Mouse (Mus musculus): ENCODE data around the gene Csf3.
"Not testable (repeated sequence)": the region's sequence is repeated elsewhere in the genome, so short reads cannot be mapped to it uniquely, and the experiment has no call there.

The Csf3 gene

GRCm38 (mm10) chr11:98734020-98734419, 33.0 kb downstream of the Csf3 start:
- DNase-seq, result no peak

- DNase-seq, result no peak
Measured at GRCm38 (mm10) chr11:98735111-98735510, 34.0 kb downstream of the Csf3 start.

GRCm38 (mm10) chr11:98736176-98736575, 35.1 kb downstream of the Csf3 start:
- DNase-seq, result no peak

GRCm38 (mm10) chr11:98737220-98737619, 36.2 kb downstream of the Csf3 start:
- not testable (repeated sequence) for DNase-seq

- no peak for DNase-seq
Measured at GRCm38 (mm10) chr11:98738428-98738911, 37.4 kb downstream of the Csf3 start.

GRCm38 (mm10) chr11:98738925-98739324, 37.9 kb downstream of the Csf3 start:
- DNase-seq, result no peak

GRCm38 (mm10) chr11:98740026-98740392, 38.9 kb downstream of the Csf3 start:
- no peak for DNase-seq

GRCm38 (mm10) chr11:98740393-98741050, 39.5 kb downstream of the Csf3 start, which contains the start of gene Thra:
Thra (plus strand) TSS chr11:98740638.
- peak; percentile 89 for DNase-seq

- no peak for DNase-seq
Measured at GRCm38 (mm10) chr11:98741051-98741620, 40.1 kb downstream of the Csf3 start.

GRCm38 (mm10) chr11:98741622-98742396, 40.7 kb downstream of the Csf3 start:
- peak; percentile 91 for DNase-seq

GRCm38 (mm10) chr11:98742397-98743291, 41.6 kb downstream of the Csf3 start:
- DNase-seq, result peak; percentile 67

- DNase-seq, result peak; percentile 91
Measured at GRCm38 (mm10) chr11:98743655-98744345, 42.7 kb downstream of the Csf3 start.

GRCm38 (mm10) chr11:98744456-98745019, 43.5 kb downstream of the Csf3 start:
- peak; percentile 76 for DNase-seq

- DNase-seq, result no peak
Measured at GRCm38 (mm10) chr11:98745932-98746853, 45.1 kb downstream of the Csf3 start.

- DNase-seq, result peak; percentile 86
Measured at GRCm38 (mm10) chr11:98746855-98747693, 46.0 kb downstream of the Csf3 start.

GRCm38 (mm10) chr11:98747804-98748505, 46.9 kb downstream of the Csf3 start:
- peak; percentile 64 for DNase-seq

- peak; percentile 91 for DNase-seq
Measured at GRCm38 (mm10) chr11:98748506-98749416, 47.7 kb downstream of the Csf3 start.

- DNase-seq, result no peak
Measured at GRCm38 (mm10) chr11:98749716-98750115, 48.7 kb downstream of the Csf3 start.

Data from lung, postnatal 10 days (tissue).